Mouse (Mus musculus) c-Kit-positive CD71-negative TER-119-negative erythroid progenitor cells, embryonic 14.5 days (primary cell): ENCODE results near the gene Fam13c.
"Not testable (repeated sequence)": the region's sequence is repeated elsewhere in the genome, so short reads cannot be mapped to it uniquely, and the experiment has no call there.

Experiments used
- DNase-seq: peaks from one replicate; pipeline ENCODE4 v3.0.0-alpha.2; 2013; ENCODE audit warnings: low read depth

Fam13c gene

GRCm38 (mm10) chr10:70439676-70440521 lies at the start of gene Fam13c:
Gene Fam13c (plus strand): TSS chr10:70440481.
- no peak for DNase-seq

DNA sequence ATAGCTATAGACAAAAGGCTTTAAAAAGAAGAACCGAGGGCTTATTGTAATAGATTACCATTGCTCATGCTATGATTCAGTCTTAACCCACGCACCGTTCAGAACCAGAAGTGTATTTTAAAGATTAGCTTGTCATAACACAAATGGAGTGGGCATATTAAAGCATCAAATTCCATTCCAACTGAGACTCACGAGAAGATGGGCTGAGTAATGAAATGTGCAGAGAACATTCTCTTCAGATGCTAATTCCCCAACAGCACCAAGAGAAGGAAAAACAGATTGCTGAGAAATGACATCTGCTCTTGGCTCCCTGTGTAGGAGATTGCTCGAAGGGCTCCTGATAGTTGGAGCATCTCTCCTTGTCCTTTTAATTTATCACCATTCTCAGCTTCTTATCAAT lies 44.4 kb upstream of the Fam13c start:
- DNase-seq, result no peak

DNA sequence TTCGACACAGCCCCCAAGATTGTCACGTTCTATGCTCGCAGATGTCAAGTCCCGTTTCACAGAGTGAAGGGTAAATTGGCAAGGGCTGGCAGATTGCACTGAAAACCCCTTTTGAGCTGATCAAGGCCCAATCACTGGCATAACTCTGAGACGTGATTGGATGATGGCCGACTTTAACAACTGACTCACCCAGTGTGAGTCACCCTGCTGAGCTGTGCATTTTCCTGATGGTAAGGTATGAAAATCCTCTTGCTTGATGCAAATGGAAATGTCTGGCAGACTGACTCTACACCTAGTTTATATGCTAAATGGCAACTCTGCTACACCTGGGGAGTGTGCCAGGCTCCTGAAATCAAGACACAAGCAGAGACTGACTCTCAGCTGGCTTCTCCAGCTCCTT lies 42.1 kb upstream of the Fam13c start:
- no peak for DNase-seq

DNA sequence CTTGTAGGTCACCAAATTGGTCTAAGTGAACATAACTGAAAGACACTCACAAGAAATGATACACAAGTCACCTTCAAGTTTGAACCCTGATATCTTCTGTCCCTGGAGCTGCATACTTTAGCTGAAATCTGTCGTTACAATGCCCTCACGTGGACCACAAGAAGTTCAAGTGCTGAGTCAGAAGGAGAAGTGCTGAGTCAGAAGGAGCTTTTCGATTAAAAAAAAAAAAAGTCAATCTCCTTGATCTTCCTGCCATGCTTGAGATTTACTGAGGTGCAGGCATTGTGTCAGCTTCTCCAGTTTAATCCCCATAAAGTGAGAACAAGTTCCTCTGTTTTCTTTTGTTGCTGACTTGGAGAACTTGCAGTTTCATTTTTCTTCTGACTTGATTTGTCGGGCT lies 38.3 kb upstream of the Fam13c start:
- DNase-seq, result no peak

- no peak for DNase-seq
Observed at GRCm38 (mm10) chr10:70402711-70403110, 37.6 kb upstream of the Fam13c start.

GRCm38 (mm10) chr10:70417811-70418486 lies 22.3 kb upstream of the Fam13c start:
- DNase-seq, result no peak

DNA sequence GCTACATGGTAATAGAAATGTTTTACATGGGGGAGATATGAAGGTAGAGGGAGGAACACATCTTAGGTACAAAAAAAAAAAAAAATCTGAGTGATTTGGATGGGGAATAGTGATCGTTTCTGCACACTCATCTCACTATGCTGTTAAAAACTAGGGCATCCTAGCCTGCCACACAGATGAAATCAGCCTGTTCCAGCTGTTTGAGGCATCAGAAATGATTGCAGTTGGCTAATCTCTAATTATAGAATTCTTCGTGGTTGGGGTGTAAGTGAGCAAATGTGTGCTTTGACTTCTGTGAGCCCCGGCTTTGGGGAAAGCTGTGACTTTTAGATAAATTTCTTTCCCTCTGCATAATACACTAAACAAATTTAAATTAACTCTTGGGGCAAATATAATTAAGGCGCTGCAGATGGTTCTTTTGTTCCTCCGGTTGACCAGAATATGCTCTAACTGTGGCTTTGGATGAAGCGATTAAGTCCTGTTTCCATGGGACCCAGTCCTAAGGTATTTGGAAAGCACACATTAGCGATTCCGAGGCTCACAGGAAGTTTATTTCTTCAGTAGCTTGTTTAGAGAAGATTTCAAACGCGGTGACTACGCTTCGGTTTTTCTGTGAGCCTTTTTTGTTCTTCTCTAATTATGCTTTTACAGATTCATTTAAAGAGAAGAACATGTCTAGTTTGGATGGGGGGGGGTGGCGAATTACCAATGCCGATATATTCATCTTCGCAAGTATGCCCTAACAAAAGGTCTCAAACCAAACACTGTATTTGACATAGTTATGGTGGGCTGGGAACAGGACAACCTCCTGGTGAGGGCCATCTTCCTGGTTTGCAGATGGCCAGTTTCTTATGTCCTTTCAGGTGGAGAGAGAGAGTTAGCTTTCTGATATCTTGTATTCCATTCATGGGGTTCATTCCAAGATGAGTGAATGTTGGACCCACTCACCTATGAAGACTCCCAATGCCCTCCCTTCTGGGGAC lies 20.7 kb upstream of the Fam13c start:
- no peak for DNase-seq

DNA sequence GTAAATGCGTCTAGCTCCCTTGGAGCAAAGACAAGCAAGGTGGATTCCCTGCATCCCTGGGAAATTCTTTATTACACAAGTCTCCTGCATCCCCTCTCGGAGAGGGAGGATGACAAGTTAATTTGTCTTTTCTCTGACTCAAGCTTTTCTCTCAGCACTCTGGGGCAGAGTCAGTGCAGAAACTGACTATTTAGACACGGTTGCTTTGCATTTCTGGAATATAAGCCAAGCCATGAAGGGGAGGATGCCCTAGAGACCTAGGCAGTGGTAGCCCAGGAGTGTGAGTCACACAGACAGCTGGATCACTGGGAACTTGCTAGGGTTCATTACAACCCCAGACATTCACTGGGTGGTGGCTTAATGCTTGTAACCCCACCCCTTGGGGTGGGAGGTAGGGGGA lies 13.9 kb upstream of the Fam13c start:
- no peak for DNase-seq

DNA sequence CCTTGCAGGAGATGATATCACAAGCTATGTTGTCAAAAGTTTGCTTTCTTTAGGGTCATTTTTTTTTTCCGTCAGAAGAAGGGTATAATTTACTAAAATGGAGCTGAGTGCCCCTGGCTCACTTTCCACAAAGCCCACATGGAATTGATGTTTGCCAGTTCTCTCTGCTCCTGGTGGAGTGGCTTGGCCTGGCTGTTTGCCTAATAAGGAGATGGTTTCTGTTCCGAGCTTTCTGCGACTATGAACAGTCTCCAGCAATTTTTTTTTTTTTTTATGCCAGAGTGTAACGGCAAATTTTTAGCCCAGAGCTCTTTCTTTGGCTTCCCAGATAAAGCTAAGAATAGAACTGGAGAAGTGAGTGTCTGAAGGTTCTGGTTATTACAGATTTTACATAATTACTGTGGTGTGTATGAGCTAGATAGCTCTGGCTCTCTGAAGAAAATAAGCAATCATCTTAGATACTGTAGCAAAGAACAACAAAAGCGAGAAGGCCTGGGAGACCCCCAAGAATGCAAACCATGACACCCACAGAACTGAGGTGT lies 12.1 kb upstream of the Fam13c start:
- DNase-seq, result no peak

- DNase-seq, result no peak
Observed at GRCm38 (mm10) chr10:70429341-70429740, 10.9 kb upstream of the Fam13c start.

DNA sequence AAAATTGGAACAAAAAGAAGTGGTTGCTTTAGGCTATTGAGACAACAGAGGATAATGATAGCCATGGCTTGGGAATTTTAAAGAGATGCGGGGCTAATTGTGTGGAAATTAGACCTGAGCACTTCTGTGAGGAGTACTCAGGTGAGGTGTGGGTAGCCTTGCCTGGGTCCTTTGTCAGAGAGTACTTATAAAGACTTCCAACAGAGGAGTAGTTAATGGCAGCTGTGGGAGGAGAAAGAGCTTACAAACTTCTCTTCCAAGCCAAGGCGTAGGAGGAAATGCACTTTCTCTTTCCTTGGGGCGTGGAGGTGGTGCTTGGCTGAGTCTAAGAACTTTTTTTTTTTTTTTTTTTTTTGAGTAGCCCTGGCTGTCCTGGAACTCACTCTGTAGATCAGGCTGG lies 6.9 kb upstream of the Fam13c start:
- DNase-seq, result no peak

GRCm38 (mm10) chr10:70433736-70434135 lies 6.5 kb upstream of the Fam13c start:
- not testable (repeated sequence) for DNase-seq

DNA sequence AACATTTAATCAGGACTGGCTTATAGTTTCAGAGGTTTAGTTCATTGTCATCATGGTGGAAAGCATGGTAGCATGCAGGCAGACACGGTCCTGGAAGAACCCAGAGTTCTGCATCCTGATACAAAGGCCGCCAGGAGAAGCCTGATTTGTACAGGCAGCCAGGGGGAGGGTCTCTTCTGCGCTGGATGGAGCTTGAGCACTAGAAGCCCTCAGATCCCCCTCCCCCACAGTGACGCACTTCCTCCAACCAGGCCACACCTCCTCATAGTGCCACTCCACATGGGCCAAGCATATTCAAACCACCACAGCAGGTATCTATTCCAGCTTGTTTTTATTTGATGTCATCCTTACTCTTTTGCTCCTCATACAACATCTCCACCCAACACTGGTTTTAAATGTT lies 3.6 kb upstream of the Fam13c start:
- no peak for DNase-seq

- DNase-seq, result no peak
Observed at GRCm38 (mm10) chr10:70437289-70437688, 3.0 kb upstream of the Fam13c start.

GRCm38 (mm10) chr10:70440639-70441461 lies 569 bp downstream of the Fam13c start:
- no peak for DNase-seq

DNA sequence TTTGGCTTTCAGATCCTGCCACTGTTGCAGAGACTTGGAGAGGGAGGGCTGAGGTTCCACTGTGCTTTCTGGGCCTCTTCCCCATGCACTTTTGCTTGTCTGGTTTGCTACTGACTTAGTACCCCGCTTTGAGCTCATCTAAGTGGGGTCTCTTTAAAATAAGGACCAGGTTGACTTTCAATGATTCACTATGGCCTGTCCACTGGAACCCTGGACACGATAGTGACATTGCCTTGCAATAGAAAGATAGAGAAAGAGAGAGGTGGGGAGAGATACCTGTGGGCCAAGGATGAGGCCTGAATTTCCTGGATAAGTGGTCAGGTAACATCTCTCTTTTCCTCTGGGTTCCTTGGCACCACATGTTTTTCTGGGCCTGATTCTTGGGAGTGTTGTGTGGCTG lies 1.9 kb downstream of the Fam13c start:
- no peak for DNase-seq

DNA sequence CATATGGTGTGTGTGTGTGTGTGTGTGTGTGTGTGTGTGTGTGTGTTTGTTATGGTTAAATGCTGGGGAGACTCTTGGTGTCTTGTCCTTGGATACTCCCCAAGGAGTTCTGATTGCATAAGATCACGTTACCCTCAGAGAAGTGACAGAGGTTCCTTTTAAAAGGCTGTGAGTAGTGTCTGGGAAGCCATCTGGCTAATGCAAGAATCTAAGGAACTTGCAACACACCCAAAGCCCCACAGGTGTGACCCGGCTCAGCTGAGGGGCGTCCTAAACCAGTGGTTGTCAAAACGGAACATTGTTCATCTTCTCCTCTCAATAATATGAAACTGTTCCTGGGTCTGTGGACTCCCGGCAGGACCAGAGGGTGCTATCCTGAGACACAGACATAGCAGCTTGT lies 2.3 kb downstream of the Fam13c start:
- no peak for DNase-seq

GRCm38 (mm10) chr10:70447787-70448186 lies 7.5 kb downstream of the Fam13c start:
- no peak for DNase-seq

DNA sequence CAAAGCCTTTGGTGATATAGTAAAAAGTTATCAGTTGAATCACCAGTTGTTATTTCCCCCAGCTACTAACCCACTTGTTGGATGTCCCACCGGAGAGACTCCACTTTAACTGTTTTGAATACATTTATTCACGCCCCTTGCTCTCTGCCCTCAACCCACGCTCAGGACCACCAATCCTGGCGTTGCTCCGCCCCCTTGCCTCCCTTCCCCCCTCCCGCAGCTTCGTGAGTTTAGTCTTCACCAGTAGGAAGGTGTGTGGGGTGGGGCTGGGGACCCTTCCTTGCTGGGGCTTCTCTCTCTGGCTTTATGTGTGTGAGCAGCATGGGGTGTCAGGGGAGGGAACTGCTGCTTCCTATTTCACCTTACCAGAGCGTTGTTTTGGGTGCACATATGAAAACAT lies 8.9 kb downstream of the Fam13c start:
- no peak for DNase-seq

- DNase-seq, result no peak
Observed at GRCm38 (mm10) chr10:70455886-70456305, 15.6 kb downstream of the Fam13c start.
